Mouse (Mus musculus): ENCODE measurements at regions not wholly inside any gene's neighbourhood (a gene's known extent, or its start where the extent isn't known, plus 50 kb on each side); places are given as distances from the start of the nearest gene placed in this dataset.
"Not testable (repeated sequence)": the region's sequence is repeated elsewhere in the genome, so short reads cannot be mapped to it uniquely, and the experiment has no call there.

- 80% methylated on average over 2 of the region's 2 CpGs for WGBS
Measured at GRCm38 (mm10) chr15:38415091-38415486, 989.7 kb downstream of the 4930447A16Rik start.

GRCm38 (mm10) chr15:38419621-38420020 lies 994.3 kb downstream of the 4930447A16Rik start:
- no peak overlapping the region for H3K27ac ChIP-seq (ENCODE audit: low read length)
- ATAC-seq: no peak
- WGBS: 80% methylated on average over 7 of the region's 7 CpGs
- H3K9me3 ChIP-seq (replicated peaks; ENCODE audit: control insufficient read depth, low read length, poor library complexity, severe bottlenecking): no peaks in the 10 kb centered on the region
- no peak overlapping the region for H3K4me2 ChIP-seq (ENCODE audit: low read length)
- H3K36me3 ChIP-seq (ENCODE audit: control insufficient read depth, insufficient read depth, low read length): no peaks in the 10 kb centered on the region
- H3K4me3 ChIP-seq (ENCODE audit: low read depth, low read length): no peak overlapping the region
- H3K27me3 ChIP-seq (ENCODE audit: control insufficient read depth, insufficient read depth, low read depth, low read length): no peaks in the 10 kb centered on the region
- H3K9ac ChIP-seq (ENCODE audit: low read depth, low read length): no peak overlapping the region
- H3K4me1 ChIP-seq (ENCODE audit: control insufficient read depth, insufficient read depth, low read length): no peaks in the 10 kb centered on the region; the same call in 1 of the 2 replicates

More at GRCm38 (mm10) chr15:38415091-38415486, 989.7 kb downstream of the 4930447A16Rik start:
- Histone ChIP-seq H3K9me3 (replicated peaks; ENCODE audit: control insufficient read depth, low read length, poor library complexity, severe bottlenecking) (no peaks in the 10 kb centered on the region), H3K9ac (ENCODE audit: low read depth, low read length) (no peak overlapping the region), H3K4me3 (ENCODE audit: low read depth, low read length) (no peak overlapping the region), H3K27ac (ENCODE audit: low read length) (no peak overlapping the region), H3K27me3 (ENCODE audit: control insufficient read depth, insufficient read depth, low read depth, low read length) (no peaks in the 10 kb centered on the region), H3K4me2 (ENCODE audit: low read length) (no peak overlapping the region), H3K4me1 (ENCODE audit: control insufficient read depth, insufficient read depth, low read length) (no peaks in the 10 kb centered on the region), H3K36me3 (ENCODE audit: control insufficient read depth, insufficient read depth, low read length) (no peaks in the 10 kb centered on the region)
- ATAC-seq: no peak

GRCm38 (mm10) chr15:38420784-38421183 lies 995.4 kb downstream of the 4930447A16Rik start:
- no peak overlapping the region for H3K9ac ChIP-seq (ENCODE audit: low read depth, low read length)
- H3K4me3 ChIP-seq (ENCODE audit: low read depth, low read length): no peak overlapping the region
- no peaks in the 10 kb centered on the region for H3K36me3 ChIP-seq (ENCODE audit: control insufficient read depth, insufficient read depth, low read length)
- no peak overlapping the region for H3K27ac ChIP-seq (ENCODE audit: low read length)
- H3K4me1 ChIP-seq (ENCODE audit: control insufficient read depth, insufficient read depth, low read length): no peaks in the 10 kb centered on the region; the same call in 1 of the 2 replicates
- no peaks in the 10 kb centered on the region for H3K27me3 ChIP-seq (ENCODE audit: control insufficient read depth, insufficient read depth, low read depth, low read length)
- no peak for ATAC-seq
- no peak overlapping the region for H3K4me2 ChIP-seq (ENCODE audit: low read length)
- no peaks in the 10 kb centered on the region for H3K9me3 ChIP-seq (replicated peaks; ENCODE audit: control insufficient read depth, low read length, poor library complexity, severe bottlenecking)
- 54% methylated on average over 3 of the region's 3 CpGs for WGBS

DNA sequence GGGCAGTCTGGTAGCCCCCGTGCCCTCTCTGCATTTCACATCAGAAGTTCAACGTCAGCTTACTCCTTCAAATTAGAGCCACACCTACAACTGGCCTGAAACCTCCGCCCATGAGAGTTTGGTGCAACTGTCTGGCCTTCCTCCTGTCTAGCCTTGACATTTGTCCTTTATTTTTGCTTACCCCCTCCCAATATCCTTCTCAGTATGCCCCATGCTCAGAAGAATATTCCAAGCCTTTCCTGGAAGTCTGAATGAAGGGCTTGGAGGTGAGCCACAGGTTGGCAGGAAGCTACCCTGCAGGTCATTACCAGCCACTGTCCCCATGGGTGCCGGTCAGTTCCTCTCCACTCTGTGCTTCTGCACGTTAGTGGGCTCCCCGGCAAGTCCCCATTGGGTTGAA lies 997.4 kb downstream of the 4930447A16Rik start:
- no peak overlapping the region for H3K4me3 ChIP-seq (ENCODE audit: low read depth, low read length)
- no peak overlapping the region for H3K27ac ChIP-seq (ENCODE audit: low read length)
- WGBS: 85% methylated on average over 6 of the region's 6 CpGs
- no peaks in the 10 kb centered on the region for H3K27me3 ChIP-seq (ENCODE audit: control insufficient read depth, insufficient read depth, low read depth, low read length)
- no peak overlapping the region for H3K4me2 ChIP-seq (ENCODE audit: low read length)
- H3K4me1 ChIP-seq (ENCODE audit: control insufficient read depth, insufficient read depth, low read length): no peaks in the 10 kb centered on the region; the same call in 1 of the 2 replicates
- H3K9me3 ChIP-seq (replicated peaks; ENCODE audit: control insufficient read depth, low read length, poor library complexity, severe bottlenecking): no peaks in the 10 kb centered on the region
- H3K9ac ChIP-seq (ENCODE audit: low read depth, low read length): no peak overlapping the region
- ATAC-seq: no peak
- H3K36me3 ChIP-seq (ENCODE audit: control insufficient read depth, insufficient read depth, low read length): no peaks in the 10 kb centered on the region

DNA sequence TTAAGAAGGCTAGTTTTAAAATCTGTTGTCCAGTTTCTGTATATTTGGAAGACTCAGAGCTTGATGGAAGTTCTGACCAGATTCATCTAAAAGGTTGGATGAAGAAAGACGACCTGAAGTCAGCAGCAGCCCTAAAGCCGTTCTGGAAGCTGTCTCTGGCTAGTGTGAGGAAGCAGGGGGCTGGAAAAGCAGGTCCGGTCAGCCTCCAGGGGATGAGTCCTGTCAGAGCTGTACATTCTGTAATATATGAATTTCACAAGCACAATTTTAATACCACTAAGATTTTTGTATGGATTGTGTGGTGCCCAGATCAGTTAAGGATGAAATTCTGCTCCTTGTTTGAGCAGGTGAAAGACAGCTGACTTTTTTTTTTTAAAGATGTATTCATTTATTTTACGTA lies 1000.2 kb downstream of the 4930447A16Rik start:
- H3K27me3 ChIP-seq (ENCODE audit: control insufficient read depth, insufficient read depth, low read depth, low read length): no peaks in the 10 kb centered on the region
- no peak overlapping the region for H3K9ac ChIP-seq (ENCODE audit: low read depth, low read length)
- 82% methylated on average over 4 of the region's 4 CpGs for WGBS
- H3K9me3 ChIP-seq (replicated peaks; ENCODE audit: control insufficient read depth, low read length, poor library complexity, severe bottlenecking): no peaks in the 10 kb centered on the region
- H3K4me2 ChIP-seq (ENCODE audit: low read length): no peak overlapping the region
- H3K36me3 ChIP-seq (ENCODE audit: control insufficient read depth, insufficient read depth, low read length): no peaks in the 10 kb centered on the region
- H3K4me1 ChIP-seq (ENCODE audit: control insufficient read depth, insufficient read depth, low read length): no peaks in the 10 kb centered on the region
- no peak overlapping the region for H3K27ac ChIP-seq (ENCODE audit: low read length)
- no peak for ATAC-seq
- no peak overlapping the region for H3K4me3 ChIP-seq (ENCODE audit: low read depth, low read length)

GRCm38 (mm10) chr15:38427966-38428365 lies 1002.6 kb downstream of the 4930447A16Rik start:
- no peak for ATAC-seq
- Histone ChIP-seq H3K9ac (ENCODE audit: low read depth, low read length) (no peak overlapping the region), H3K4me2 (ENCODE audit: low read length) (no peak overlapping the region), H3K4me3 (ENCODE audit: low read depth, low read length) (no peak overlapping the region), H3K27ac (ENCODE audit: low read length) (no peak overlapping the region), H3K36me3 (ENCODE audit: control insufficient read depth, insufficient read depth, low read length) (no peaks in the 10 kb centered on the region), H3K9me3 (replicated peaks; ENCODE audit: control insufficient read depth, low read length, poor library complexity, severe bottlenecking) (no peaks in the 10 kb centered on the region), H3K27me3 (ENCODE audit: control insufficient read depth, insufficient read depth, low read depth, low read length) (no peaks in the 10 kb centered on the region), H3K4me1 (ENCODE audit: control insufficient read depth, insufficient read depth, low read length) (no peaks in the 10 kb centered on the region)
- WGBS: 62% methylated on average over 1 of the region's 1 CpGs

- no peaks in the 10 kb centered on the region for H3K27me3 ChIP-seq (ENCODE audit: control insufficient read depth, insufficient read depth, low read depth, low read length)
- ATAC-seq: no peak
- no peak overlapping the region for H3K4me3 ChIP-seq (ENCODE audit: low read depth, low read length)
- no peaks in the 10 kb centered on the region for H3K36me3 ChIP-seq (ENCODE audit: control insufficient read depth, insufficient read depth, low read length)
- no peak overlapping the region for H3K9ac ChIP-seq (ENCODE audit: low read depth, low read length)
- WGBS: 72% methylated on average over 2 of the region's 2 CpGs
- no peak overlapping the region for H3K4me2 ChIP-seq (ENCODE audit: low read length)
- no peak overlapping the region for H3K27ac ChIP-seq (ENCODE audit: low read length)
- H3K4me1 ChIP-seq (ENCODE audit: control insufficient read depth, insufficient read depth, low read length): no peaks in the 10 kb centered on the region
- H3K9me3 ChIP-seq (replicated peaks; ENCODE audit: control insufficient read depth, low read length, poor library complexity, severe bottlenecking): peaks cover 3% of the 10 kb centered on the region; the same call in 1 of the 2 replicates
Measured at GRCm38 (mm10) chr15:38431668-38432067, 1006.3 kb downstream of the 4930447A16Rik start.

GRCm38 (mm10) chr15:38433386-38433785 lies 1008.0 kb downstream of the 4930447A16Rik start:
- no peak overlapping the region for H3K27ac ChIP-seq (ENCODE audit: low read length)
- 87% methylated on average over 7 of the region's 7 CpGs for WGBS

GRCm38 (mm10) chr15:38434239-38434638 lies 1008.9 kb downstream of the 4930447A16Rik start:
- ATAC-seq; H3K4me1 ChIP-seq (ENCODE audit: control insufficient read depth, insufficient read depth, low read length); H3K27me3 ChIP-seq (ENCODE audit: control insufficient read depth, insufficient read depth, low read depth, low read length); H3K4me3 ChIP-seq (ENCODE audit: low read depth, low read length); H3K36me3 ChIP-seq (ENCODE audit: control insufficient read depth, insufficient read depth, low read length); H3K9ac ChIP-seq (ENCODE audit: low read depth, low read length); H3K9me3 ChIP-seq (replicated peaks; ENCODE audit: control insufficient read depth, low read length, poor library complexity, severe bottlenecking); H3K27ac ChIP-seq (ENCODE audit: low read length); H3K4me2 ChIP-seq (ENCODE audit: low read length): not testable (repeated sequence)
- 86% methylated on average over 2 of the region's 2 CpGs for WGBS

More at GRCm38 (mm10) chr15:38433386-38433785, 1008.0 kb downstream of the 4930447A16Rik start:
- no peaks in the 10 kb centered on the region for H3K4me1 ChIP-seq (ENCODE audit: control insufficient read depth, insufficient read depth, low read length)
- H3K36me3 ChIP-seq (ENCODE audit: control insufficient read depth, insufficient read depth, low read length): no peaks in the 10 kb centered on the region
- no peak overlapping the region for H3K4me3 ChIP-seq (ENCODE audit: low read depth, low read length)
- H3K27me3 ChIP-seq (ENCODE audit: control insufficient read depth, insufficient read depth, low read depth, low read length): no peaks in the 10 kb centered on the region
- no peak overlapping the region for H3K9ac ChIP-seq (ENCODE audit: low read depth, low read length)
- peaks cover 3% of the 10 kb centered on the region; the same call in 1 of the 2 replicates for H3K9me3 ChIP-seq (replicated peaks; ENCODE audit: control insufficient read depth, low read length, poor library complexity, severe bottlenecking)
- ATAC-seq: no peak
- H3K4me2 ChIP-seq (ENCODE audit: low read length): no peak overlapping the region

Data from midbrain, embryonic 16.5 days (tissue).